Comparison of ENCODE assay signal across 8 mouse cellular contexts in the genomic region with DNA sequence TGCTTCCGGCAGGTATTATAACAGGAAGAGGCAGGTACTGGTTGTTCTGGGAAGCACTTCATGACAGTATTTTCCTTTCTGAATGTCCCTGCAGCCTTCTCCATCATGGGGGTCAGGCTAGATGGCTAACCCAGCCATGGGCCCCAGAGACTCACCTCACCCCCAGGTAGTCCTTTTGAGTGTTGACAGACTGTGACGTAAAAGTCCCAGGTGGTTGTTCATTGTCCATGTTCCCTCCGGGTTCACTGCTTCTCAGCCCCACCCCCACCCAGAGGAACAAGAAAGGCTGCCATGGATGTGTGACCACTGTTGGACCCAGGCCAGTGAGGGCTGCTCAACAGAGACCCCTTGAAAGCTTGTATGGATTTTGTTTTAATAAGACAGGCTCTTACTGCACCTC. TPM values are rescaled to one million over a fixed set of nuclear protein-coding genes. Genes with fewer than 3 reads are reported as not detected.
DNase-seq lines count a peak whose midpoint lies in the region; ATAC-seq and TF ChIP-seq lines count a peak whose summit lies in the region.

No protein-coding gene starts in this region.

- no peaks in the 10 kb centered on the region for H3K27me3 ChIP-seq in heart, embryonic 12.5 days (replicated peaks)
- H3K27me3 ChIP-seq in heart, adult 2 months (ENCODE audit: control insufficient read depth, insufficient read depth, low read length): no peaks in the 10 kb centered on the region
- no peaks in the 10 kb centered on the region for H3K27me3 ChIP-seq in forebrain, embryonic 11.5 days (ENCODE audit: control insufficient read depth, insufficient read depth, low read length)
- no peaks in the 10 kb centered on the region for H3K27me3 ChIP-seq in kidney, postnatal 0 days (ENCODE audit: insufficient read depth, low read length)
- no peaks in the 10 kb centered on the region for H3K27me3 ChIP-seq in midbrain, embryonic 16.5 days (ENCODE audit: control insufficient read depth, insufficient read depth, low read depth, low read length)

- no peak for ATAC-seq in heart, embryonic 12.5 days (ENCODE audit: insufficient number of reproducible peaks, low FRiP score)
- ATAC-seq in forebrain, embryonic 11.5 days (replicated peaks; ENCODE audit: low FRiP score): no peak
- no peak for ATAC-seq in kidney, postnatal 0 days (replicated peaks; ENCODE audit: low FRiP score, low read depth)
- no peak for ATAC-seq in midbrain, embryonic 16.5 days

- peak overlapping the region; percentile 98 for H3K4me2 ChIP-seq in heart, embryonic 12.5 days
- peak overlapping the region; percentile 74 for H3K4me2 ChIP-seq in forebrain, embryonic 11.5 days (ENCODE audit: low read depth, low read length, severe bottlenecking)
- peak overlapping the region; percentile 96 for H3K4me2 ChIP-seq in kidney, postnatal 0 days (ENCODE audit: low read length)
- H3K4me2 ChIP-seq in midbrain, embryonic 16.5 days (ENCODE audit: low read length): peak overlapping the region; percentile 96

- no peak for TF ChIP-seq POLR2A in heart, adult 2 months (IDR thresholded peaks at IDR 0.05; ENCODE audit: insufficient read depth, low read depth, low read length)

- no peak for TF ChIP-seq CTCF in heart, adult 2 months (IDR thresholded peaks at IDR 0.05)
- no peak for TF ChIP-seq CTCF in kidney, postnatal 0 days (IDR thresholded peaks at IDR 0.05; ENCODE audit: low read depth)

- DNase-seq in heart, adult 2 months: no peak
- DNase-seq in forebrain, embryonic 11.5 days (ENCODE audit: low spot score): no peak
- no peak for DNase-seq in kidney, postnatal 0 days (ENCODE audit: low spot score)
- DNase-seq in embryo, embryonic 11 days: no peak
- DNase-seq in thymus, postnatal 0 days (ENCODE audit: low spot score): no peak
- no peak for DNase-seq in embryo, embryonic 10.5 days (ENCODE audit: low spot score)

- TF ChIP-seq EP300 in heart, adult 2 months (IDR thresholded peaks at IDR 0.05; ENCODE audit: insufficient read depth, low read depth, low read length): no peak

- intact Hi-C loops in heart, adult 2 months (cut with DNase I): loop anchor here (5.0 kb wide), 1 partner anchor 284 kb away; no protein-coding TSS in a partner anchor

- peak overlapping the region; percentile 93 for H3K9ac ChIP-seq in heart, embryonic 12.5 days
- H3K9ac ChIP-seq in heart, adult 2 months (ENCODE audit: low read depth, low read length): no peak overlapping the region
- peak overlapping the region; percentile 79 for H3K9ac ChIP-seq in forebrain, embryonic 11.5 days (ENCODE audit: low read length)
- peak overlapping the region; percentile 87 for H3K9ac ChIP-seq in kidney, postnatal 0 days (ENCODE audit: low read depth, low read length)
- peak overlapping the region; percentile 55; the same call in 1 of the 2 replicates for H3K9ac ChIP-seq in midbrain, embryonic 16.5 days (ENCODE audit: low read depth, low read length)

- peaks cover 29% of the 10 kb centered on the region for H3K4me1 ChIP-seq in heart, embryonic 12.5 days (replicated peaks)
- H3K4me1 ChIP-seq in heart, adult 2 months (ENCODE audit: control insufficient read depth, insufficient read depth, low read length): peaks cover 14% of the 10 kb centered on the region
- H3K4me1 ChIP-seq in forebrain, embryonic 11.5 days (replicated peaks; ENCODE audit: control insufficient read depth, insufficient read depth, low read length): peaks cover 20% of the 10 kb centered on the region
- peaks cover 19% of the 10 kb centered on the region for H3K4me1 ChIP-seq in kidney, postnatal 0 days (replicated peaks; ENCODE audit: insufficient read depth, low read length)
- H3K4me1 ChIP-seq in midbrain, embryonic 16.5 days (ENCODE audit: control insufficient read depth, insufficient read depth, low read length): peaks cover 29% of the 10 kb centered on the region

- H3K27ac ChIP-seq in heart, embryonic 12.5 days (ENCODE audit: poor library complexity, severe bottlenecking): peak overlapping the region; percentile 85; the same call in 1 of the 2 replicates
- no peak overlapping the region for H3K27ac ChIP-seq in heart, adult 2 months
- no peak overlapping the region for H3K27ac ChIP-seq in forebrain, embryonic 11.5 days (ENCODE audit: low read depth, low read length)
- H3K27ac ChIP-seq in kidney, postnatal 0 days: peak overlapping the region; percentile 95
- no peak overlapping the region for H3K27ac ChIP-seq in midbrain, embryonic 16.5 days (ENCODE audit: low read length)

- no peaks in the 10 kb centered on the region for H3K79me2 ChIP-seq in heart, adult 2 months (replicated peaks; ENCODE audit: control insufficient read depth, insufficient read depth, low read length)

- peaks cover 56% of the 10 kb centered on the region for H3K36me3 ChIP-seq in heart, embryonic 12.5 days
- H3K36me3 ChIP-seq in heart, adult 2 months (ENCODE audit: control insufficient read depth, insufficient read depth, low read length): no peaks in the 10 kb centered on the region
- peaks cover 8% of the 10 kb centered on the region; the same call in 1 of the 2 replicates for H3K36me3 ChIP-seq in forebrain, embryonic 11.5 days (ENCODE audit: control insufficient read depth, insufficient read depth, low read length)
- peaks cover 44% of the 10 kb centered on the region for H3K36me3 ChIP-seq in kidney, postnatal 0 days (ENCODE audit: insufficient read depth, low read length)
- H3K36me3 ChIP-seq in midbrain, embryonic 16.5 days (ENCODE audit: control insufficient read depth, insufficient read depth, low read length): peaks cover 16% of the 10 kb centered on the region

- 74% methylated on average over 3 of the region's 3 CpGs for WGBS in heart, embryonic 12.5 days
- 68% methylated on average over 3 of the region's 3 CpGs for WGBS in heart, adult 2 months
- 75% methylated on average over 3 of the region's 3 CpGs for WGBS in forebrain, embryonic 11.5 days
- 38% methylated on average over 3 of the region's 3 CpGs for WGBS in kidney, postnatal 0 days
- 50% methylated on average over 3 of the region's 3 CpGs for WGBS in midbrain, embryonic 16.5 days

- peak overlapping the region; percentile 92; the same call in 1 of the 2 replicates for H3K4me3 ChIP-seq in heart, embryonic 12.5 days
- H3K4me3 ChIP-seq in heart, adult 2 months: no peak overlapping the region
- H3K4me3 ChIP-seq in forebrain, embryonic 11.5 days (ENCODE audit: low read depth, low read length): peak overlapping the region; percentile 92; the same call in 1 of the 2 replicates
- peak overlapping the region; percentile 91 for H3K4me3 ChIP-seq in kidney, postnatal 0 days (replicated peaks; ENCODE audit: low read depth, low read length)
- H3K4me3 ChIP-seq in midbrain, embryonic 16.5 days (ENCODE audit: low read depth, low read length): peak overlapping the region; percentile 91

- H3K9me3 ChIP-seq in heart, embryonic 12.5 days (replicated peaks): no peaks in the 10 kb centered on the region
- H3K9me3 ChIP-seq in forebrain, embryonic 11.5 days (ENCODE audit: control insufficient read depth, low read length): no peaks in the 10 kb centered on the region
- no peaks in the 10 kb centered on the region for H3K9me3 ChIP-seq in kidney, postnatal 0 days (replicated peaks; ENCODE audit: low read length)
- no peaks in the 10 kb centered on the region for H3K9me3 ChIP-seq in midbrain, embryonic 16.5 days (replicated peaks; ENCODE audit: control insufficient read depth, low read length, poor library complexity, severe bottlenecking)

RNA-seq across cellular contexts. Expression of a gene that starts 1.7 kb away (rescaled TPM):
- polyA plus RNA-seq in heart, embryonic 12.5 days (2016; fragmentation: Nextera tagmentation; extraction: Ambion mirVana): 44.2 and 46.2 TPM in 2 replicates
- 10 to 100 TPM; 14.1 to 14.6 TPM for total RNA-seq in heart, adult 2 months (2021)
- 32.6 and 40.9 TPM in 2 replicates for polyA plus RNA-seq in heart, adult 2 months (2012; rRNA removed)
- 50.9 and 57.5 TPM in 2 replicates for polyA plus RNA-seq in forebrain, embryonic 11.5 days (2014; fragmentation: Nextera tagmentation; extraction: Ambion mirVana)
- polyA plus RNA-seq in kidney, postnatal 0 days (2015; fragmentation: Nextera tagmentation; extraction: Ambion mirVana): 121 and 132 TPM in 2 replicates
- polyA plus RNA-seq in midbrain, embryonic 16.5 days (2015; fragmentation: Nextera tagmentation; extraction: Ambion mirVana): 23.1 and 24.8 TPM in 2 replicates
- 28.6 and 29.4 TPM in 2 replicates for polyA plus RNA-seq in thymus, postnatal 0 days (2015; fragmentation: Nextera tagmentation; extraction: Ambion mirVana)

RNA-seq across cellular contexts. Expression of a gene that starts 8.9 kb away (rescaled TPM):
- 208 and 219 TPM in 2 replicates for polyA plus RNA-seq in heart, embryonic 12.5 days (2016; fragmentation: Nextera tagmentation; extraction: Ambion mirVana)
- total RNA-seq in heart, adult 2 months (2021): 100 to 1,000 TPM; 207 to 232 TPM
- 199 and 200 TPM in 2 replicates for polyA plus RNA-seq in heart, adult 2 months (2012; rRNA removed)
- polyA plus RNA-seq in forebrain, embryonic 11.5 days (2014; fragmentation: Nextera tagmentation; extraction: Ambion mirVana): 152 and 160 TPM in 2 replicates
- 218 and 224 TPM in 2 replicates for polyA plus RNA-seq in kidney, postnatal 0 days (2015; fragmentation: Nextera tagmentation; extraction: Ambion mirVana)
- polyA plus RNA-seq in midbrain, embryonic 16.5 days (2015; fragmentation: Nextera tagmentation; extraction: Ambion mirVana): 118 and 130 TPM in 2 replicates
- 133 and 148 TPM in 2 replicates for polyA plus RNA-seq in thymus, postnatal 0 days (2015; fragmentation: Nextera tagmentation; extraction: Ambion mirVana)

RNA-seq across cellular contexts. Expression of a gene that starts 25.9 kb away (rescaled TPM):
- polyA plus RNA-seq in heart, embryonic 12.5 days (2016; fragmentation: Nextera tagmentation; extraction: Ambion mirVana): 35.9 and 41.6 TPM in 2 replicates
- total RNA-seq in heart, adult 2 months (2021): 10 to 100 TPM in 1 of 2 experiments, 1 to 10 TPM in 1; 9.1 to 10.8 TPM
- 13.6 and 17.1 TPM in 2 replicates for polyA plus RNA-seq in heart, adult 2 months (2012; rRNA removed)
- 50.1 and 54.2 TPM in 2 replicates for polyA plus RNA-seq in forebrain, embryonic 11.5 days (2014; fragmentation: Nextera tagmentation; extraction: Ambion mirVana)
- 32.7 and 35.1 TPM in 2 replicates for polyA plus RNA-seq in kidney, postnatal 0 days (2015; fragmentation: Nextera tagmentation; extraction: Ambion mirVana)
- polyA plus RNA-seq in midbrain, embryonic 16.5 days (2015; fragmentation: Nextera tagmentation; extraction: Ambion mirVana): 51.5 and 58.7 TPM in 2 replicates
- 34.7 and 36.6 TPM in 2 replicates for polyA plus RNA-seq in thymus, postnatal 0 days (2015; fragmentation: Nextera tagmentation; extraction: Ambion mirVana)

RNA-seq across cellular contexts. Expression of a gene that starts 35.4 kb away (rescaled TPM):
- 24.1 and 24.7 TPM in 2 replicates for polyA plus RNA-seq in heart, embryonic 12.5 days (2016; fragmentation: Nextera tagmentation; extraction: Ambion mirVana)
- 1 to 10 TPM; 5.8 to 6.0 TPM for total RNA-seq in heart, adult 2 months (2021)
- 6.7 and 11.7 TPM in 2 replicates for polyA plus RNA-seq in heart, adult 2 months (2012; rRNA removed)
- 30.3 and 33.8 TPM in 2 replicates for polyA plus RNA-seq in forebrain, embryonic 11.5 days (2014; fragmentation: Nextera tagmentation; extraction: Ambion mirVana)
- polyA plus RNA-seq in kidney, postnatal 0 days (2015; fragmentation: Nextera tagmentation; extraction: Ambion mirVana): 26.3 and 29.5 TPM in 2 replicates
- 25.4 and 28.2 TPM in 2 replicates for polyA plus RNA-seq in midbrain, embryonic 16.5 days (2015; fragmentation: Nextera tagmentation; extraction: Ambion mirVana)
- polyA plus RNA-seq in thymus, postnatal 0 days (2015; fragmentation: Nextera tagmentation; extraction: Ambion mirVana): 30.0 and 33.3 TPM in 2 replicates

RNA-seq across cellular contexts. Expression of a gene that starts 35.5 kb away (rescaled TPM):
- polyA plus RNA-seq in heart, embryonic 12.5 days (2016; fragmentation: Nextera tagmentation; extraction: Ambion mirVana): 14.9 and 15.2 TPM in 2 replicates
- total RNA-seq in heart, adult 2 months (2021): 10 to 100 TPM; 57.4 to 61.6 TPM
- 52.0 and 59.4 TPM in 2 replicates for polyA plus RNA-seq in heart, adult 2 months (2012; rRNA removed)
- polyA plus RNA-seq in forebrain, embryonic 11.5 days (2014; fragmentation: Nextera tagmentation; extraction: Ambion mirVana): 11.3 and 11.6 TPM in 2 replicates
- 24.3 and 30.3 TPM in 2 replicates for polyA plus RNA-seq in kidney, postnatal 0 days (2015; fragmentation: Nextera tagmentation; extraction: Ambion mirVana)
- polyA plus RNA-seq in midbrain, embryonic 16.5 days (2015; fragmentation: Nextera tagmentation; extraction: Ambion mirVana): 10.9 and 11.7 TPM in 2 replicates
- polyA plus RNA-seq in thymus, postnatal 0 days (2015; fragmentation: Nextera tagmentation; extraction: Ambion mirVana): 15.5 and 18.5 TPM in 2 replicates

Comparison
In these comparisons a context has a peak if more than half of its experiments do, and no peak if none do; other contexts are left out.
1. H3K27ac ChIP-seq: peak in heart, embryonic 12.5 days (single experiment) and kidney, postnatal 0 days (single experiment); none in heart, adult 2 months (single experiment), forebrain, embryonic 11.5 days (single experiment) and midbrain, embryonic 16.5 days (single experiment).
2. Peak in every context shown above with its lines, with median percentiles within 50 percentile points of each other: H3K4me2 ChIP-seq.